8 mouse cellular contexts compared by ENCODE assay signal in the genomic region with DNA sequence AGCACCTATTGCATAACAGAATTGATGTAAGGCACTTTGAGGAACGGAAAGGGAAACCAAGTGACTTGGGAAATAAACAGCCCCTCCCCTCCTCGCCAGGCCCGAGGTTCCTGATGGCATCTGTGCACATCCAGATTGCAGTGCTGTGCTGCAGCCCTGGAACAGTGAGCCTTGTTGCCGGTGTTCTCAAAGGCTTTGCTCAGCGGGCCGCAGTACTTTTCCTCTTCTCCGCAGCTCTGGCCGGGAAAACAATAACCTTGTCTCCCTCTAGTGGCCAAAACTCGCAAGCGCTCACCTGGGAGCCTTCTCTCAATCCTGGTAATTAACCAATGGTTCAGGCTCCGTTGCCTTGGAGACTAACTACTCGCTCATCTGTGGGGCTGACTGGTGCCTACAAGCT. TPM values are rescaled to one million over a fixed set of nuclear protein-coding genes. Genes with fewer than 3 reads are reported as not detected.
DNase-seq lines count a peak whose midpoint lies in the region; ATAC-seq lines count a peak whose summit lies in the region.

No protein-coding gene starts in this region.

- H3K36me3 ChIP-seq in hindbrain, embryonic 15.5 days = no peaks in the 10 kb centered on the region

- no peaks in the 10 kb centered on the region for H3K27me3 ChIP-seq in hindbrain, embryonic 15.5 days

- peak; percentile 84 for DNase-seq in NIH3T3 (ENCODE audit: low read depth)
- DNase-seq in cerebellum, adult 9-11 months = peak; percentile 91
- DNase-seq in frontal cortex, postnatal 25 days (ENCODE audit: low spot score in 2 of 2) = peak; percentile 89 to 91
- peak; percentile 92 to 95 for DNase-seq in left cerebral cortex, adult 18-20 months (ENCODE audit: low spot score in 2 of 2)
- DNase-seq in lung, postnatal 4 days = peak; percentile 44 to 66
- DNase-seq in retina, postnatal 7 days (ENCODE audit: low read depth, low spot score) = peak; percentile 72
- peak; percentile 71 for DNase-seq in urinary bladder, postnatal 14 days (ENCODE audit: low spot score)

- H3K9me3 ChIP-seq in hindbrain, embryonic 15.5 days = no peaks in the 10 kb centered on the region

- no peak overlapping the region for H3K9ac ChIP-seq in hindbrain, embryonic 15.5 days

- no peak overlapping the region for H3K27ac ChIP-seq in hindbrain, embryonic 15.5 days (replicated peaks)

- peak overlapping the region; percentile 39 for H3K4me2 ChIP-seq in hindbrain, embryonic 15.5 days

- H3K4me3 ChIP-seq in hindbrain, embryonic 15.5 days = no peak overlapping the region

- peaks cover 15% of the 10 kb centered on the region for H3K4me1 ChIP-seq in hindbrain, embryonic 15.5 days (replicated peaks)

- peak; percentile 84 for ATAC-seq in hindbrain, embryonic 15.5 days (ENCODE audit: low FRiP score, low read depth)

- WGBS in hindbrain, embryonic 15.5 days = 3% methylated on average over 12 of the region's 12 CpGs

RNA-seq across cellular contexts. Expression of gene Kcna6, which starts 38.4 kb away (rescaled TPM):
- polyA plus RNA-seq in hindbrain, embryonic 15.5 days (2015; fragmentation: Nextera tagmentation; extraction: Ambion mirVana) = 22.3 and 24.4 TPM in 2 replicates
- 10 to 100 TPM; 63.3 to 65.8 TPM for total RNA-seq in left cerebral cortex, adult 18-20 months (2021)

RNA-seq across cellular contexts. Expression of gene Kcna1, which starts 55.9 kb away (rescaled TPM):
- polyA plus RNA-seq in hindbrain, embryonic 15.5 days (2015; fragmentation: Nextera tagmentation; extraction: Ambion mirVana) = 3.2 and 3.8 TPM in 2 replicates
- 100 to 1,000 TPM; 107 to 124 TPM for total RNA-seq in left cerebral cortex, adult 18-20 months (2021)
